Mouse (Mus musculus) spleen, embryonic (tissue): ENCODE measurements around the gene Rnft1.
"Not testable (repeated sequence)": the region's sequence is repeated elsewhere in the genome, so short reads cannot be mapped to it uniquely, and the experiment has no call there.

Experiments
- CTCF ChIA-PET: fragments of 350-600 bp; sonication (Branson Sonifier 250); formaldehyde crosslinking; loops from one replicate; lab custom pipeline; 2022; lab: Charles Lee

Gene Rnft1

DNA sequence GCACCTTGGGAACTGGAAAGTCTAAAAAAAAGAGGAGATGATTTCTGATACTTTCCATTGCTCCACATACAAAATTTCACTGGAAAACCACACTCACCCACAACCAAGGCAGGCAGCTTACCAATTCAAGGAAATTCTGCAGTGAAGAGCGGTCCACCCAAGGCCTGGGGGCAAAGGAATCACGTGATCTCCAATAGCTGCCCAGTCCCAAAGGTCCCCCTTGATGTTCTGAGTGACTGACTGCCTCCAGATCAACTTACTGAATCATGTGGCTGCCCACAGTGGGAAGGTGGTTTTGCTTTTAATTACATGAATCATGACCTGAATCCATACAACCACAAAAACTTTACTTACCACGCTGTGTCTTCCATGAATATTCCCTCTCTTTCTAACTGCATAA lies 32.8 kb downstream of the Rnft1 start:
- CTCF ChIA-PET, result no interaction called here

DNA sequence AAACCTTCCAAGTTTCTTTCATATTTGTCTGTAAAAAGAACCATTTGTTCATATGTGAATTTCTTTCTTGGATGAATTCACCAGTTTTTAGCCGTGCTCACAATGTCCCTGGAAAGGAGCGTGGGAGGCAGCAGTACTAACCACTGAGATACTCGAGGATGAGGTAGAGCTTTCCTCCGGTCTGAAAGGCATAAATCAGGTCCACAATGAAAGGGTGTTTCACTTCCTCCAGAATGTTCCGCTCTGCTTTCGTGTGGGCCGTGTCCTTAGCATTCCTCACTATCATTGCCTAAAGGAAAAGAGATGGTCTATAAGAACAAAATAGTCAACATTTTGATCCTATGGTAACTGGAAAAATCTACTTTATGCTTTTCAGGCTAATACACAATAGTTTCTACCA lies 35.3 kb downstream of the Rnft1 start:
- CTCF ChIA-PET, result interaction anchor here (0.7 kb wide), 1 partner anchor 154 kb away, joined by 3 read pairs; no protein-coding TSS in a partner anchor

DNA sequence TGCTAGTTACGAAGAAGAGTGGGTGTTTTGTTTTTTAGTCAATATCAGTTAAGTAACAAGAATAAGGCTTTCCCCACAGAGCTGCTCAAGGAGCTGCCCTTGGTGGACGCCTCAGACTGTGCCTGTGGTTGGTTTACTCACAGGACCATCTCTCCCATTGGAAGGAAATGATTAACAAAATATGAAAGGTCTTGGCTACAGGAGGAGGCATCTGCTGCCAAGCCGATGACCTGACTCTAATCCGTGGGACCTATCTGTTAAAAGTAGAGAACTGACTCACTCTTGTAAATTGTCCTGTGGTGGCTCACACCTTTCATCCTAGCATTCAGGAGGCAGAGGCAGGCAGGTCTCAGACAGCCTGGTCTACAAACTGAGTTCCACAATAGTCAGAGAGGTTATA lies 43.1 kb downstream of the Rnft1 start:
- CTCF ChIA-PET, result no interaction called here

DNA sequence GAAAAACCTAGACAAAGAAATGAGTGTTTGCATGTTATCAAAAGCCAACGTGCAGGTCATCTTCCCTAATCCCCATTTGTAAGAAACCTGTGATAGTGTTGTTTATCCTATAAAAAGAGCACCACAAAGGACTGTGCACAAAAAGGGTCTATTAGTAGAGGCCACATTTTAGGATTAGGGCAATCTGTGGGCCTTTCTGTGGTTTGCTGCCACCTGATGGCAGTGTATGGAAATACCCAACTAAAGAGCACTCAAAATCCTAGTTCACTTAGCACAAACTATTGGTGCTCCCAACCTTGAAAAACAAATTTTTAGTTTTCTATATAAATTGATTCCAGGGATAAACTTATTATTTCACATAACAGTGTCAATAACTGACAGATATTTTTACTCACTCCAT lies 48.4 kb downstream of the Rnft1 start:
- CTCF ChIA-PET, result no interaction called here

DNA sequence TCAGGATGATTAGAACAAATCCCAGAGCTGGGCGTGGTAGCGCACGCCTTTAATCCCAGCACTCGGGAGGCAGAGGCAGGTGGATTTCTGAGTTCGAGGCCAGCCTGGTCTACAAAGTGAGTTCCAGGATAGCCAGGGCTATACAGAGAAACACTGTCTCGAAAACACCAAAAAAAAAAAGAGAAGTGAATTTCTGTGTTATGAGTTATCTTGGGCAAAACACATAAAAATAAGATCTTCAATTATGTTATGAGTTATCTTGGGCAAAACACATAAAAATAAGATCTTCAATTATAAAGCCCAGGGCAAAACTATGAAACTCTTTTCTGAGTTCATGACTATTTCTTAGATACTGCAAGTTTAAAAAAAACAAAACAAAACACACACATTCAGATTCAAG lies 48.8 kb downstream of the Rnft1 start:
- CTCF ChIA-PET, result not testable (repeated sequence)

DNA sequence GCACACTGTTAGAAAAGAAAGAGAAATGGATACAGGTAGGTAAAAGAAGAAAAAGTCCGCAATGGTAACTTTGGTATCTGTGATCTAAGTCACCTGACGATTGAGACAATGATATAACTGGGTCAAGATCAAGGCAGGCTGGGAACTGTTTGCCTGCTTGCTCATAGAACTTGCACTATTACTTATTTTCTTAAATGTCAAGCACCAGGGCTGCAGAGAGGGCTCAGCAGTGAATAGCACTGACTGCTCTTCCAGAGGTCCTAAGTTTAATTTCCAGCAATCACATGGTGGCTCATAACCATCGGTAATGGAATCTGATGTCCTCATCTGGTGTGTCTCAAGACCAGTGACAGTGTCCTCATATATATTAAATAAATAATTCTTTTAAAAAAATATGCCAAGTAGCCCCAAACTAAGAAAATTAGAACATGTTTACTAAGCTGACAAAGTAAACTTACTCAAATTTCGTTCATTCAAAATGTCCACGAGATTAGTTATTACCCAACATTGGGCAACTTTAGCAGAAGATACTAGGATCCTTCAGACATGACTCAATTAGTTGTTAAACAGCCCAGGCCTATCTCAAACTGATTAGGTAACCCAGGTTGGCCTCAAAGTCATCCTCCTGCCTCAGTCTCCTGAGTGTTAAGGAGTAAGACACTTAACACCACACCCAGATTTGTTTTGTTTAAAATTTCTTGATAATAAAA lies 49.9 kb downstream of the Rnft1 start:
- CTCF ChIA-PET, result no interaction called here

DNA sequence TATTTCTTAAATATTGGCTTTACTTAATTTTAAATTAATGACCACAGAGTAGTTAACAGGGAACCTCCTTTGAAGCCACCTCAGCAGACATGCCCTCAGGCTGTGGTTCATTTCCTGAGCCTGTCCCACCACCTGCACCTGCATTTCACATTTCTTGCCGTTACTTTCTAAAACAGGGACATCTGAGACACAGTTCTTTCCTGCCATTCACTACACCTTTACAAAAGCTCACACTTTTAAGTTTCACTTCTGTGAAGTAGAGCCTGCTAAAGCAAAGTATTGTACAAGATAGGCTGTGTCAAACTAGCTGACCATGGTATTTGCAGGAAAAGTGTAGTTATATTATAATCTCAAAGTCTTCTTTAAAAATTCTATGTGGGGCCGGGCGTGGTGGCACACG lies 54.3 kb downstream of the Rnft1 start:
- CTCF ChIA-PET, result interaction anchor here (0.6 kb wide), 1 partner anchor 47 kb away, joined by 3 read pairs; no protein-coding TSS in a partner anchor

DNA sequence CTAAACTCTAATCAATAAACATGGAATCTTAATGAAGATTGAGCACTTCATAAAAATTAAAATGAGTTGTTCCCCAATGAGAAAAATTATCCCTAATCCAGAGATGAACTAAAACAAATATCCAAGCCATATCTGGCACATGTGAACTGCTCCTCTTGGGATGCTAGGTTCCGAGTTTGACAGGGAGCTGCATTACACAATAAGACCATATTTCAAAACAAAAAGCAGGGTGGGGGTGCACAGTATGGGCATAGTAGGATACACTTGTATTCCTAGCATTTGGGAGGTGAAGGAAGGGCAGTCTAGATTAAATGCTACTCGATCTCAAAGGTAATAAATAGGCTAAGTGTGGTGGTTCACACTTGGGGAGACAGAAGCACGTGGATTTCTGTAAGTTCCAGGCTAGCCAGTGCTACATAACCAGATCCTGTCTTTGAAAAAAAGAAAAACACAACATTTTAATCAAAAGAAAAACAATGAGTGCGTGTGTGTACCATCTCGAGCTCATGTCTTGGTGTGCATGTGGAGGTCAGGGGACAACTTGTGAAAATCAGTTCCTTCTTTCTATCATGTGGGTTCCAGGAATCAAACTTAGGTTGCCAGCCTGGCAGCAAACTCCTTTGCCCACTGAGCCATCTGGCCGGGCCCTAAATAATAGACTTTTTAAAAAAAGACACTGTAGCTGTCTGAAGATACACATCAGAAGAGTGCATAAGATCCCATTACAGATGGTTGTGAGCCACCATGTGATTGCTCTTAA lies 55.4 kb downstream of the Rnft1 start:
- CTCF ChIA-PET, result interaction anchor here (0.5 kb wide), 1 partner anchor 48 kb away, joined by 7 read pairs; no protein-coding TSS in a partner anchor

DNA sequence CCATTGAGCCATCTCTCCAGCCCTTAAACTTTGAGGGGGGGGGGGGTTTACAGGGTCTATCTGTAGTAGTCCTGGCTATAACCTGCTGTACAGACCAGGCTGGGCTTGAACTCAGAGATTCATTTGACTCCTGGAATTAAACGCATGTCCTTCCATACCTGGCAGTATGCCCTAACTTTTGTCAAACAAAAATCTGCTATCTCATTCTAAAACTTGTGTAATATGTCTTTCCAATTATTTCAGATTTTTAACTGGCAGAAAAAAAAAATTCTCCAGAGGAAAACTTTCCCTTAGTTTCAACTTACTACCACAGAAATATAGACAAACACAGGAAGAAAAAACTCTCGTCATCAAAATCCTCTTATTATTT lies 56.0 kb downstream of the Rnft1 start:
- CTCF ChIA-PET, result no interaction called here

DNA sequence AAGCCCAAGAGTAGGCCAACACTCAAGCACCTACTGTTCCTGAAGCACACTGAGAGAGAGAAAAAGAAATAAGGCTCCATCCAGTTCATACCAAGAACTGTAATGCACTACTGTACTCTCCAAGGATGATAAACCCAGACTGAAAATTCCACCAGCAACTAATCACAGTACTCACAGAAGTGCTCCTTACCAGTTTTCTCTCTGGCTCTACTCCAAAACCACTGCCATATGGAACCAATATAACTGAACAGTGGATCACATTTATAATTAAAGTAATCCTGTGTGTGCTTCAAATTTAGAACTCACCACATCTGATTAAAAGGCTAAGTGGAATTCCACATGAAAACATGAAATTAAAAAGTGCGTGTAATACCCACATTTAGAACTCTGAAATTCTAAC lies 58.4 kb downstream of the Rnft1 start:
- CTCF ChIA-PET, result no interaction called here

DNA sequence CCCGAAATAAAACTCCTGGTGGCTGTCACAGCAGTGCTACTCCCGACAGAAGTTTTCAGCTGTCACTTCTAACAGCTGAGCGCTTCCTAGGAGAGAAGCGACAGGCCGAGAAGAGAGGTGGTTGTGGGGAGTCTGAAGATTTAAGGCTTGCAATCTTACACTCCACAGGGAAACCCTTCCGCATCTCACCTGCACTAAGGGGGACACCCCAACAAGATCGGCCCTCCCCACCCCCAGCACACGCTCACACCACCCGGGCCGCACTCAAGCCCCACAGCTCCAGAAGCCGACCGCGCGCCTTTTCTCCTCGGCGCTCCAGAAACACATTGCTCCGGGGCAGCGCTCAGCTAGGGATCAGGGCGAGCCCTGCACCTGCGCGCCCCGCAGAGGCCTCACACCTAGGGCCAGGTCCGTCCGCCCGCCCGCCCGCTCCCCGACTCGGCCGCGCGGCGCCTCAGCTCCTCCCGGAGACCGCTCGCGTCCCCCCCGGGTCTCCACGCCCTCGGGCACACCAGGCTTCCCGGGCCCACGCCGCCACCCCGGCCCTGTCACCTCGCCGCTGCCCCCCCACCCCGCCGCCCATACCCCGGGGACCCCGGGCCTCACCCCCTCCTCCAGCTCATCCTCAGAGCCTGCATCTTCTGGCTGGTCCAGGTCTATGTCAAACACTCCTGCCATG lies 59.6 kb downstream of the Rnft1 start:
- CTCF ChIA-PET, result interaction anchor here (0.5 to 1.0 kb wide), 4 partner anchors 69 to 583 kb away, joined by 3 to 4 read pairs (median 3); partner anchors contain the start of gene Trim37

DNA sequence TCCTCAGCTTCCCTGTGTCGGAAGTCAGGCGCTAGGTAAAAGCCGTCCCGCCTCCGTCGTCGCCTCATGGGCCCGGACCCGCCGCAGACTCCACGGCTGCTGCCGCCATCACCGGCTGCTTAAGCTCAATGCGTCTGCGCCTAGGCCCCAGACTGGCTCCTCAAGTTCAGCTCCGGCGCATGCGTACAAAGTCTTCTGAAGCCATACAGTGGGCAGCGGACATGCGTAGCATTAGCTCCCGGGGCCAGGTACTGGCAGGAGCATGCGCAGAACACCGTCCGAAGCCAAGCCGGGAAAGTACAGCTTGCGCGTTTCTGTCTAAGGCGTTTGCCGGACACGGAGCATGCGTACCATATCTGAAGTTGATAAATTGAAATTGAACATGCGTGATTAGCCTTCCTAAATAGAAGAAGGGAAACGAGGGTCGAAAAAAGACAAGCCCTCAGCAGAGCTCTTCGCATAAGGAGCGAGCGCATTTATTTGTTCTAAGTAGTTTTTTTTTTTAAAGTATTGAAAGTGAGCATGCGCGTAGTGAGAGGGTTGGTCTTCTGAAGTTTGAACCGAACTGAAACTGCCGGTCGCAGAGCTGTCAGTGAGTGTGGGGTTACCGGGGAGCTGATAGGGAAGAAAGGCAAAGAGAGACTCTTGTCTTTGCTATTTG lies 60.3 kb downstream of the Rnft1 start, which contains the start of the genes Rps6kb1 and Tubd1:
Rps6kb1 (minus strand) TSS at position 167 of the 661 bp plus-strand sequence.
Tubd1 (plus strand) TSS at position 353 of the 661 bp plus-strand sequence.
- CTCF ChIA-PET, result interaction anchor here (0.6 to 1.0 kb wide), 3 partner anchors 68 to 228 kb away, joined by 3 to 4 read pairs (median 3); no protein-coding TSS in a partner anchor

DNA sequence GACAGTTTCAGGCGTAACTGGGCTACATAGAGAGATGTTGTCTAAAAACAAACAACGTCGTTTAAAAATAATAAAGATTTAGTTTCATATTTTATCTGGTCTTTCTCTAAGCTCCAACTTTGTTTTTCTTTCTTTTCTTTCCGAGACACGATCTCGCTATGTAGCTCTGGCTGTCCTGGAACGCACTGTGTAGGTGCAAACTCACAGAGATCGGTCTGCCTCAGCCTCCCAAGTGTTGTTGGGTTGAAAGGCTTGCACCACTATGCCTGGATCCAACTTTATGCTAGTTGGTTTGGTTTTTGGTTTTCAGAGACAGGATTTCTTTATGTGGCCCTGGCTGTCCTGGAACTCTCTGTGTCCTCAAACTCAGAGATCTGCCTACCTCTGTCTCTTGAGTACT lies 61.1 kb downstream of the Rnft1 start:
- CTCF ChIA-PET, result no interaction called here

DNA sequence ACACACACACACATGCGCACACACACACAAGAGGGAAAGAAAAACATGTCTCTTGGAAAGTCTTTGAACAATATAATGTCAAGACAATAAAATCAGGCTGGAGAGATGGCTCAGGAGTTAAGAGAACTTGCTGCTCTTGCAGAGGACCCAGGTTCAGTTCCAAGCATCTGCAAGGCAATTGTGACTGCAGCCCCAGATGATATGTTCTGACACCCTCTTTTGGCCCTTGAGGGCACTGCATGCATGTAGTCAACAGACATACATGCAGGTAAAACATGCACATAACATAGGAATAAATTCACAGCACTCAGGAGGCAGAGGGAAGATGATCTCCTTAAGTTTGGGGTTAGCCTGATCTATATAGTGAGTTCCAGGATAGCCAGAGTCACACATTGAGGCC lies 63.0 kb downstream of the Rnft1 start:
- CTCF ChIA-PET, result no interaction called here
